Mouse (Mus musculus): ENCODE measurements at regions not wholly inside any gene's neighbourhood (a gene's known extent, or its start where the extent isn't known, plus 50 kb on each side); places are given as distances from the start of the nearest gene placed in this dataset.

DNA sequence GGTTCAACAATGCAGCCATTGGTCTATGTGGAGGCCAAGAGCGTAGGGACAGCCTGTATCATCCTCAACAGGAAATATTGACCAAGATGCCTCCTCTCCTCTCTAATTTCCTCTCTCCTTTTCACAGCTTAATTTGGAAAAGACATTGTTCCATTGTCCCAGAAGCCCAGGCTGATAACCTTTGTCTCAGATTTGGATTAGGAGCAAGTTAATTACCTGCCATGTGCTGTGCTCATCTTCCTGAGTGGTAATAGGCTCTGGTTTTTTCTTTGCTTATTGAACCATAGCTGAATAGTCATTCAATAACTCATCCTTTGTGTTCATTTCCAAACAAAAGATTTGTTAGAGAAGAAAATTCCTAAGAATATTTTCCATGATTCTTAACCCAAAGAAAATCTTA is 280.6 kb upstream of the Meis1 start:
- TF ChIP-seq CTCF (IDR thresholded peaks at IDR 0.05): no peak
- no peak for TF ChIP-seq EP300 (IDR thresholded peaks at IDR 0.05)

GRCm38 (mm10) chr11:19306687-19307086 is 287.9 kb upstream of the Meis1 start:
- no peak for TF ChIP-seq CTCF (IDR thresholded peaks at IDR 0.05)
- no peak for TF ChIP-seq EP300 (IDR thresholded peaks at IDR 0.05)
- H3K27ac ChIP-seq (ENCODE audit: low read length): no peak overlapping the region

More for the DNA sequence above, 280.6 kb upstream of the Meis1 start:
- ATAC-seq (no peak), DNase-seq (ENCODE audit: low spot score) (no peak)
- Histone ChIP-seq H3K27me3 (replicated peaks; ENCODE audit: insufficient read depth, low read length) (no peaks in the 10 kb centered on the region), H3K9ac (replicated peaks; ENCODE audit: low read depth) (no peak overlapping the region), H3K4me1 (ENCODE audit: insufficient read depth, low read depth, low read length) (no peaks in the 10 kb centered on the region), H3K36me3 (ENCODE audit: insufficient read depth, low read length) (no peaks in the 10 kb centered on the region), H3K27ac (ENCODE audit: low read length) (no peak overlapping the region), H3K4me3 (ENCODE audit: low read depth, low read length) (no peak overlapping the region), H3K4me2 (replicated peaks; ENCODE audit: low read depth, low read length) (no peak overlapping the region), H3K9me3 (ENCODE audit: low read length) (no peaks in the 10 kb centered on the region)
- 77% methylated on average over 1 of the region's 1 CpGs for WGBS

GRCm38 (mm10) chr11:19330685-19331239 is 312.0 kb upstream of the Meis1 start:
- Histone ChIP-seq H3K4me2 (replicated peaks; ENCODE audit: low read depth, low read length) (no peak overlapping the region), H3K36me3 (ENCODE audit: insufficient read depth, low read length) (no peaks in the 10 kb centered on the region), H3K27ac (ENCODE audit: low read length) (no peak overlapping the region), H3K9me3 (ENCODE audit: low read length) (no peaks in the 10 kb centered on the region), H3K4me3 (ENCODE audit: low read depth, low read length) (no peak overlapping the region), H3K27me3 (replicated peaks; ENCODE audit: insufficient read depth, low read length) (no peaks in the 10 kb centered on the region), H3K9ac (replicated peaks; ENCODE audit: low read depth) (no peak overlapping the region), H3K4me1 (ENCODE audit: insufficient read depth, low read depth, low read length) (no peaks in the 10 kb centered on the region)
- no peak for TF ChIP-seq CTCF (IDR thresholded peaks at IDR 0.05)
- no peak for TF ChIP-seq EP300 (IDR thresholded peaks at IDR 0.05)
- DNase-seq (ENCODE audit: low spot score): no peak
- ATAC-seq: no peak
- WGBS: 54% methylated on average over 2 of the region's 3 CpGs

More at GRCm38 (mm10) chr11:19306687-19307086, 287.9 kb upstream of the Meis1 start:
- H3K27me3 ChIP-seq (replicated peaks; ENCODE audit: insufficient read depth, low read length): no peaks in the 10 kb centered on the region
- no peaks in the 10 kb centered on the region for H3K4me1 ChIP-seq (ENCODE audit: insufficient read depth, low read depth, low read length)
- H3K36me3 ChIP-seq (ENCODE audit: insufficient read depth, low read length): no peaks in the 10 kb centered on the region
- WGBS: 66% methylated on average over 5 of the region's 5 CpGs
- no peak overlapping the region for H3K4me3 ChIP-seq (ENCODE audit: low read depth, low read length)
- no peak overlapping the region for H3K9ac ChIP-seq (replicated peaks; ENCODE audit: low read depth)
- no peak overlapping the region for H3K4me2 ChIP-seq (replicated peaks; ENCODE audit: low read depth, low read length)
- no peak for ATAC-seq
- no peaks in the 10 kb centered on the region for H3K9me3 ChIP-seq (ENCODE audit: low read length)
- DNase-seq (ENCODE audit: low spot score): no peak

- H3K9ac ChIP-seq (replicated peaks; ENCODE audit: low read depth): no peak overlapping the region
- H3K27ac ChIP-seq (ENCODE audit: low read length): no peak overlapping the region
- TF ChIP-seq EP300 (IDR thresholded peaks at IDR 0.05): no peak
- H3K27me3 ChIP-seq (replicated peaks; ENCODE audit: insufficient read depth, low read length): no peaks in the 10 kb centered on the region
- H3K4me3 ChIP-seq (ENCODE audit: low read depth, low read length): no peak overlapping the region
- no peaks in the 10 kb centered on the region for H3K4me1 ChIP-seq (ENCODE audit: insufficient read depth, low read depth, low read length)
- no peaks in the 10 kb centered on the region for H3K9me3 ChIP-seq (ENCODE audit: low read length)
- ATAC-seq (no peak), DNase-seq (ENCODE audit: low spot score) (no peak)
- H3K36me3 ChIP-seq (ENCODE audit: insufficient read depth, low read length): no peaks in the 10 kb centered on the region
- no peak overlapping the region for H3K4me2 ChIP-seq (replicated peaks; ENCODE audit: low read depth, low read length)
Measured at GRCm38 (mm10) chr11:19332274-19332673, 313.5 kb upstream of the Meis1 start.

- ATAC-seq: no peak
- Histone ChIP-seq H3K4me3 (ENCODE audit: low read depth, low read length) (no peak overlapping the region), H3K4me1 (ENCODE audit: insufficient read depth, low read depth, low read length) (no peaks in the 10 kb centered on the region), H3K9ac (replicated peaks; ENCODE audit: low read depth) (no peak overlapping the region), H3K4me2 (replicated peaks; ENCODE audit: low read depth, low read length) (no peak overlapping the region), H3K9me3 (ENCODE audit: low read length) (no peaks in the 10 kb centered on the region), H3K36me3 (ENCODE audit: insufficient read depth, low read length) (no peaks in the 10 kb centered on the region), H3K27me3 (replicated peaks; ENCODE audit: insufficient read depth, low read length) (no peaks in the 10 kb centered on the region), H3K27ac (ENCODE audit: low read length) (no peak overlapping the region)
- TF ChIP-seq EP300 (IDR thresholded peaks at IDR 0.05) (no peak), CTCF (IDR thresholded peaks at IDR 0.05) (no peak)
- WGBS: 7% methylated on average over 1 of the region's 1 CpGs
- DNase-seq (ENCODE audit: low spot score): no peak
Measured at GRCm38 (mm10) chr11:19332727-19333126, 313.9 kb upstream of the Meis1 start.

DNA sequence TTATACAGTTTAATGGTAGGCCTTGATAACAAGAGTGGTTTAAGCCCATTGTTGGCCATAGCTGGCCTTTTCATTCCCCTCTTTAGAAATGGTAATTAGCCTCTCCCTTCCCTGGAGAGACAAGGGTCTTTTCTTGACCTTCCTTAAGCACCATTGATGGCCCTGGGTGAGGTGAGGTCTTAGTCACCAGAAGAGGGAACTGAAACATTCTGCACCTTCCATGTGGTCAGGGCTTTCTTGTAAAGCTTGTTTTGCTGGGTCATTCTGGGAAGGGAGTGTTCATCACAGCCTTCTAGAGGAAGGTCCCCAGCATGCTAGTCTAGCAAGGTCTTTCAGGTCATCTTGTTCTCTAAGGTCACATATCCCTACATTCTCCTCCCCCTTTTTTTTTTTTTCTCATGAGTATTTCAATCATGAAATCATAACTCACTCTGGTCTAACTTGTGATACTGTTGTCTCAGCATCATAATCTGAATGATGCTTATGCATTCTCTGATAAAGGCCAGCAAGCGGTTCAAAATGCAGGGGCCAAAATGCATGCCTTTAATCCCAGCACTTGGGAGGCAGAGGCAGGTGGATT is 315.2 kb upstream of the Meis1 start:
- Histone ChIP-seq H3K4me3 (ENCODE audit: low read depth, low read length) (no peak overlapping the region), H3K9ac (replicated peaks; ENCODE audit: low read depth) (no peak overlapping the region), H3K36me3 (ENCODE audit: insufficient read depth, low read length) (no peaks in the 10 kb centered on the region), H3K4me2 (replicated peaks; ENCODE audit: low read depth, low read length) (no peak overlapping the region), H3K27ac (ENCODE audit: low read length) (no peak overlapping the region), H3K4me1 (ENCODE audit: insufficient read depth, low read depth, low read length) (no peaks in the 10 kb centered on the region), H3K9me3 (ENCODE audit: low read length) (no peaks in the 10 kb centered on the region), H3K27me3 (replicated peaks; ENCODE audit: insufficient read depth, low read length) (no peaks in the 10 kb centered on the region)
- 96% methylated on average over 1 of the region's 1 CpGs for WGBS
- no peak for ATAC-seq
- TF ChIP-seq CTCF (IDR thresholded peaks at IDR 0.05) (no peak), EP300 (IDR thresholded peaks at IDR 0.05) (no peak)
- no peak for DNase-seq (ENCODE audit: low spot score)

GRCm38 (mm10) chr11:19335384-19335783 is 316.6 kb upstream of the Meis1 start:
- no peak for DNase-seq (ENCODE audit: low spot score)
- Histone ChIP-seq H3K27ac (ENCODE audit: low read length) (no peak overlapping the region), H3K36me3 (ENCODE audit: insufficient read depth, low read length) (no peaks in the 10 kb centered on the region), H3K4me2 (replicated peaks; ENCODE audit: low read depth, low read length) (no peak overlapping the region), H3K9me3 (ENCODE audit: low read length) (no peaks in the 10 kb centered on the region), H3K9ac (replicated peaks; ENCODE audit: low read depth) (no peak overlapping the region), H3K4me1 (ENCODE audit: insufficient read depth, low read depth, low read length) (no peaks in the 10 kb centered on the region), H3K27me3 (replicated peaks; ENCODE audit: insufficient read depth, low read length) (no peaks in the 10 kb centered on the region), H3K4me3 (ENCODE audit: low read depth, low read length) (no peak overlapping the region)
- no peak for ATAC-seq
- TF ChIP-seq CTCF (IDR thresholded peaks at IDR 0.05) (no peak), EP300 (IDR thresholded peaks at IDR 0.05) (no peak)
- 85% methylated on average over 3 of the region's 3 CpGs for WGBS
